Mouse (Mus musculus) embryonic facial prominence, embryonic 15.5 days (tissue): ENCODE measurements around the gene Leap2. TPM values are rescaled to one million over a fixed set of nuclear protein-coding genes. Genes with fewer than 3 reads are reported as not detected.

Source experiments
- ATAC-seq: fragments of 200-750 bp; cut with Nextera tagmentation; 2 replicates; pipeline ENCODE4 v1.8.0; 2017; ENCODE audit warnings: low read depth, moderate TSS enrichment; ENCODE audit not compliant: insufficient number of reproducible peaks, low FRiP score, low TSS enrichment
- H3K27ac ChIP-seq: fragments of 300-500 bp; sonication (generic); replicated peaks from 2 replicates; pipeline ENCODE4 v1.5.1; 2015; ENCODE audit warnings: mild to moderate bottlenecking, inconsistent platforms
- H3K27me3 ChIP-seq: fragments of 300-500 bp; sonication (generic); 2 replicates; pipeline ENCODE4 v1.6.1; 2015; ENCODE audit warnings: inconsistent platforms
- H3K36me3 ChIP-seq: fragments of 300-500 bp; sonication (generic); 2 replicates; pipeline ENCODE4 v1.6.1; 2015; ENCODE audit warnings: mild to moderate bottlenecking, inconsistent platforms
- H3K4me1 ChIP-seq: fragments of 300-500 bp; sonication (generic); 2 replicates; pipeline ENCODE4 v1.6.1; 2015; ENCODE audit warnings: inconsistent platforms
- H3K4me2 ChIP-seq: fragments of 300-500 bp; sonication (generic); replicated peaks from 2 replicates; pipeline ENCODE4 v1.6.1; 2015; ENCODE audit warnings: mild to moderate bottlenecking, inconsistent platforms
- H3K4me3 ChIP-seq: fragments of 300-500 bp; sonication (generic); replicated peaks from 2 replicates; pipeline ENCODE4 v1.5.1; 2015; ENCODE audit warnings: mild to moderate bottlenecking, inconsistent platforms
- H3K9ac ChIP-seq: fragments of 300-500 bp; sonication (generic); 2 replicates; pipeline ENCODE4 v1.6.1; 2015; ENCODE audit warnings: inconsistent platforms
- H3K9me3 ChIP-seq: fragments of 300-500 bp; sonication (generic); replicated peaks from 2 replicates; pipeline ENCODE4 v1.6.1; 2016; ENCODE audit warnings: inconsistent platforms
- WGBS: fragments of 180-500 bp; shearing (Covaris S2); methylation state at CpG from one replicate; pipeline ENCODE4 v1.1.7; 2015; 5-methylcytosine and 5-hydroxymethylcytosine counted together
- polyA plus RNA-seq: library from polyadenylated mRNA; unstranded; fragments of >200 nt; fragmentation: Nextera tagmentation; extraction: Ambion mirVana; gene quantifications from 2 replicates; pipeline ENCODE4 v1.2.1, GENCODE M21; 2015

The Leap2 gene
- not detected in 2 replicates for polyA plus RNA-seq

DNA sequence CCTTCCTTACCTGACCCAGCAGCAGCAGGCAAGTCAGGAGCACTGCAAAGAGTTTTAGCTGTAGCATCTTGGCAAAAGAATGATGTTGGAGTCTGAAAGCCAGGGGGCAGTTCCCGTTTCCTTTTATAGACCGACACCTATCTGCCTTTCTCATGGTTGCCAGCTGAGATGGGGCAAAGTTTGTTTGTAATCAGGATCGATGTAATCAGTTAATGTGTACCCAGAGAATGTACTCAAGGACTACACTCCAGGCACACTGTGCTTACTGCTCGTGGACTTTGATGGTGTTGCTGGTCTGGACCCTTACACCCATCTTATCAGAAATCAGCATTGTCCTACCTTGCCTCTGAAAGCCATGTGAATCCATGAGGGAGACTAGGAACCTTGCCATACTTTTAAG is at the start of gene Leap2:
TSS of gene Leap2 (minus strand) at position 135 of the 400 bp plus-strand sequence.
- Histone ChIP-seq H3K27ac (no peak within 1 kb of the TSS), H3K36me3 (peaks cover 30% of the 10 kb centered on the region), H3K4me3 (no peak within 1 kb of the TSS), H3K27me3 (no peaks in the 10 kb centered on the region), H3K9me3 (no peaks in the 10 kb centered on the region), H3K4me2 (no peak within 1 kb of the TSS), H3K9ac (no peak within 1 kb of the TSS), H3K4me1 (no peaks in the 10 kb centered on the region)
- 90% methylated on average over 4 of the region's 4 CpGs for WGBS
- no peak for ATAC-seq

- Histone ChIP-seq H3K27ac (no peak overlapping the region), H3K4me2 (no peak overlapping the region), H3K4me3 (no peak overlapping the region), H3K4me1 (peaks cover 16% of the 10 kb centered on the region), H3K9ac (no peak overlapping the region), H3K9me3 (no peaks in the 10 kb centered on the region), H3K27me3 (peaks cover 37% of the 10 kb centered on the region), H3K36me3 (no peaks in the 10 kb centered on the region)
- WGBS = 75% methylated on average over 3 of the region's 3 CpGs
- no peak for ATAC-seq
Observed at GRCm38 (mm10) chr11:53472709-53473108, 49.7 kb upstream of the Leap2 start.

GRCm38 (mm10) chr11:53469968-53470695 is 47.2 kb upstream of the Leap2 start, which contains the start of gene Gm9837:
Gm9837 (minus strand) TSS chr11:53470479.
- 4% methylated on average over 29 of the region's 29 CpGs for WGBS
- Histone ChIP-seq H3K9ac (no peak within 1 kb of the TSS), H3K4me2 (peak within 1 kb of the TSS; percentile 52), H3K4me3 (peak within 1 kb of the TSS; percentile 26), H3K36me3 (no peaks in the 10 kb centered on the region), H3K27me3 (peaks cover 36% of the 10 kb centered on the region), H3K27ac (no peak within 1 kb of the TSS), H3K4me1 (peaks cover 20% of the 10 kb centered on the region), H3K9me3 (no peaks in the 10 kb centered on the region)
- ATAC-seq = peak; percentile 78

DNA sequence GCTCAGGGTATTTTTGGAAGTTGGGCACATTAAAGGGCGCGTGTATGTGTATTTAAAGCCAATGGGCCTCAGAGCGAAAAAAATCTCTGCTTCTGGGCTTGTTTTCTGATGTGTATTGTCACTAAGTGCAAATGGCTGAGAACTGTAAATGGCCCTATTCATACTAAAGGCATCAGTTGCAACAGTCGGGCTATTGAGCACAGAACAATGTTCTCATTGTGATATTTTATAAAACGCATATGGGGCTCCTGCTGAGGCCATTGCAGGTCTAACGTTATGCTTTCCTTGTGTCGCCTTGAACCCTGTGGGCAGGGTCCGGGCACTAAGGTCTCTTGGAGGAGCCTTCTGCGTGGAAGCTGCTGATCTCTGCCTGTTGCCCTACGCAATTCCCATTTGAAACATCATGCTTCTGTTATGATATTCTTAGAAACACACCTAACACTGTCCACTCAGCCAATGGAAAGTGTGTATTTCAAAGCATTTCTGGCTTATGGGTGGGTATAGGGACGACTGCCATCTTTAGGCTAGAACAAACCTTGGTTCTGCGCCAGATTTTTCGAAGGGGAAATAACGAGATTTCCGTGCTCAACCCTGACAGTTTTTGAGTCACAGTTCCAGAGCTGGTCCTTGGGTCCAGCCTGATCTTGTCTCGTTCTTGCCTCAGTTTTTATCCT is 46.5 kb upstream of the Leap2 start:
- WGBS = 21% methylated on average over 16 of the region's 16 CpGs
- Histone ChIP-seq H3K9ac (no peak overlapping the region), H3K9me3 (no peaks in the 10 kb centered on the region), H3K4me2 (peak overlapping the region; percentile 52), H3K4me1 (peaks cover 20% of the 10 kb centered on the region), H3K27ac (no peak overlapping the region), H3K36me3 (no peaks in the 10 kb centered on the region), H3K27me3 (peaks cover 37% of the 10 kb centered on the region), H3K4me3 (peak overlapping the region; percentile 26)
- ATAC-seq = no peak

GRCm38 (mm10) chr11:53466231-53466971 is 43.4 kb upstream of the Leap2 start:
- H3K36me3 ChIP-seq = no peaks in the 10 kb centered on the region
- peaks cover 59% of the 10 kb centered on the region for H3K27me3 ChIP-seq
- no peak for ATAC-seq
- H3K4me3 ChIP-seq = peak overlapping the region; percentile 41
- peak overlapping the region; percentile 59 for H3K4me2 ChIP-seq
- H3K9ac ChIP-seq = no peak overlapping the region
- H3K4me1 ChIP-seq = peaks cover 31% of the 10 kb centered on the region
- H3K27ac ChIP-seq = no peak overlapping the region
- 7% methylated on average over 40 of the region's 40 CpGs for WGBS
- H3K9me3 ChIP-seq = no peaks in the 10 kb centered on the region

DNA sequence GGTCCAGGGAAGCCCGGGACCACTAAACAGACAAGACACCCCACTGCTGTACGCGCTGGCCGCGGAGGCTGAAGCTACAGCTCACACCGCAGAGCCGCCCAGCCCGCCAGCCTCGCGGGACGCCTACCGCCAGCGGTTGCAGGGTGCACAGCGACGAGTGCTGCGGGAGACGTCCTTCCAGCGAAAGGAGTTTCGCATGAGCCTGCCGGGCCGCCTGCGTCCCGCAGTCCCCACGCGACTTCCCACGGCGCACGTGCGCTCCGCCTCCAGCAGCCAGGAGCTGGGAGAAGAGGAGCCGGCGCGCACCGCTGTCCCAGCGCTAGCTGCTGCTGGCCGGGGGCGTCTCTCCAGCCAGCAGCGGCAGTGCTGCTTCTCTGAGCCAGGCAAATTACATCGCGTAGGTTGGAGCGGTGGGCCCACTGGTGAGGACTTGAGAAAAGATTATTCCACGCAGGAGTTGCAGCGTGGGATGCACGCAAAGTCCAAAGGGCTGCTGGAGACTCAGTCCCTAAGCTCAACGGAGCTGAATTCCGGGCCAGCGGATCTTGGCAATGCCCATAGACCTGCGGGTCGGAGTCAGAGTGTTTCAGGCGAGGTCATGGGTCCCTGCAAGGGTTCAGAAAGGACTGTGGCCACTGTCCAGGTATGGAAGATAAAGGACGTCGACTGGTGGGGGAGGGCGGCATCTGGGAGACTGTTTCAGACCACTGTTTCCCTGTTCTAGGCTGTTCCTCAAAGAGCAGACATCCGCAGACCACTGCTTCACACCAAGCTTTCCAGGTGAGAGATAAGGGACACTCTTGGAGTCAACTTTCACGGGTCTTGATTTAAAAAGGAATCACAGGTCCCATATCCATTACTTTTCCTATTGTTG is 40.8 kb upstream of the Leap2 start:
- H3K36me3 ChIP-seq = no peaks in the 10 kb centered on the region
- peak overlapping the region; percentile 44 for H3K4me3 ChIP-seq
- no peak overlapping the region; the same call in 1 of the 2 replicates for H3K9ac ChIP-seq
- no peak for ATAC-seq
- peaks cover 55% of the 10 kb centered on the region for H3K27me3 ChIP-seq
- H3K4me2 ChIP-seq = peak overlapping the region; percentile 81
- H3K27ac ChIP-seq = no peak overlapping the region
- H3K9me3 ChIP-seq = no peaks in the 10 kb centered on the region
- H3K4me1 ChIP-seq = peaks cover 22% of the 10 kb centered on the region
- 7% methylated on average over 55 of the region's 55 CpGs for WGBS

DNA sequence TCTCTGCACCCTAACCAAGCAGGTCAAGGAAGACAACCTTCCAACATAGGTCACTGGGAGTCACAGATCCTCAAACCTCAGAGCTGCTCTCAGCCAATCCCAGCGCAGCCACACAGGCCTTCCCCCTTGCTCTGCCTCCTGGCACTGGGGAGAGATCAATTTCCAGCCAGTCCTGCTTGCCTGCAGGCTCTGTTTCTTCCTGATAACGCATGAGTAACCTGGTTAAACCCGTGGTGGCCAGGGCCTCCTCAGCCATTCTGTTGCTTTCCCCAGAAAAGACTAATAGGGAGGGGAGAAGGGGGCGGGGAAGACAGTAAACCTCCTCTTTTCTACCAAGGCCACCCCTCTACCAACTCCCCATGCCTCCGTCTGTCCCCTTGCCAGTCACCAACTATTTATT is 38.8 kb upstream of the Leap2 start:
- Histone ChIP-seq H3K4me2 (no peak overlapping the region), H3K27me3 (peaks cover 61% of the 10 kb centered on the region), H3K27ac (no peak overlapping the region), H3K4me1 (peaks cover 28% of the 10 kb centered on the region), H3K4me3 (no peak overlapping the region), H3K9me3 (no peaks in the 10 kb centered on the region), H3K9ac (no peak overlapping the region), H3K36me3 (no peaks in the 10 kb centered on the region)
- whole genome bisulfite sequencing = 28% methylated on average over 5 of the region's 5 CpGs
- ATAC-seq = peak; percentile 20; the same call in 1 of the 2 replicates

- no peak for ATAC-seq
- 79% methylated on average over 3 of the region's 3 CpGs for WGBS
- Histone ChIP-seq H3K9me3 (no peaks in the 10 kb centered on the region), H3K27ac (no peak overlapping the region), H3K36me3 (no peaks in the 10 kb centered on the region), H3K27me3 (peaks cover 57% of the 10 kb centered on the region), H3K9ac (no peak overlapping the region), H3K4me1 (peaks cover 18% of the 10 kb centered on the region), H3K4me2 (no peak overlapping the region), H3K4me3 (no peak overlapping the region)
Observed at GRCm38 (mm10) chr11:53460192-53460591, 37.2 kb upstream of the Leap2 start.

DNA sequence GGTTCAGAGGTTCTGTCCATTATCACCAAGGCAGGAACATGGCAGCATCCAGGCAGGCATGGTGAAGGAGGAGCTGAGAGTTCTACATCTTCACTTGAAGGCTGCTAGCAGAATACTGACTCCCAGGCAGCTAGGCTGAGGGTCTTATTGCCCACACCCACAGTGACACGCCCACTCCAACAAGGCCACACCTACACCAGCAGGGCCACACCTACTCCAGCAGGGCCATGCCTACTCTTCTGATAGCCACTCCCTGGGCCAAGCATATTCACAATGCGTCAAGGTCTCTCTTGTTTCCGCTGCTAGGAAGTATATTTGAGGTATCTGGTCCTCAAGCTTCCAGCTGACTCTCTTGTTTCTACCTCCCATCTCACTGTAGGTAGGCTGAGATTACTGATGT is 36.0 kb upstream of the Leap2 start:
- Histone ChIP-seq H3K9me3 (no peaks in the 10 kb centered on the region), H3K4me3 (no peak overlapping the region), H3K4me1 (peaks cover 17% of the 10 kb centered on the region), H3K27ac (no peak overlapping the region), H3K4me2 (no peak overlapping the region), H3K9ac (no peak overlapping the region), H3K27me3 (peaks cover 45% of the 10 kb centered on the region), H3K36me3 (no peaks in the 10 kb centered on the region)
- WGBS = 61% methylated on average over 3 of the region's 3 CpGs
- no peak for ATAC-seq

DNA sequence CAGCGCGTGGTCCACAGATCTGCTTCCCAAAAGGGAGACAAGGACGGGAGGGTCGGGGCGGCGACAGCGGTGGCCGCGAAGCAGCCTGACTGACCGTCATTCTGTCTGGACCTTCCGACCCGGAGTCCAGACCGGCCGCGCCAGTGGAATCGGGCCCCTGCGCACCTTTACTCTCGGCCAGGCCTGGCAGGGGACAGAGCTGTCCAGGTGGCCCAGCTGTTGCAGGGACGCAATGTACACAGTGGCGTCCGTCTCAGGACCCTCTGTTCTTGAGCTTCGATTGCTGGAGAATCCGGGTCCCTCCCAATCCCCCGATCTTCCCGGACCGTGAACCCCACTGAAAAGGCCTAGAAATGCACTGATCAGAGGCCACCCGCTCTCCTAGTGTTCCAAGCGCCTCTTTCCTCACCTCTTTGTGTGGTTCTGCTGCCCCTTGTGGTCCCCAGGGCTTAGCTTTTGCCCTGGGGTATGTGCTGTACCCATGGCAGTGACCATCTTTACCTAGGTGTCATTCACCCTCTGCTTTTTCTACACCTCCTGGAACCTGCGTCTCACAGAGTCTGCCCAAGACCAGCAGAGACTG is 34.5 kb upstream of the Leap2 start:
- ATAC-seq = no peak

More for the DNA sequence above, 34.5 kb upstream of the Leap2 start:
- Histone ChIP-seq H3K9me3 (no peaks in the 10 kb centered on the region), H3K27ac (no peak overlapping the region), H3K4me1 (0 out of 2 replicates have a peak, but pooled peaks cover 8% of the 10 kb centered on the region), H3K9ac (peak overlapping the region; percentile 48), H3K4me2 (peak overlapping the region; percentile 94), H3K27me3 (peaks cover 29% of the 10 kb centered on the region), H3K4me3 (peak overlapping the region; percentile 58), H3K36me3 (no peaks in the 10 kb centered on the region)
- 4% methylated on average over 29 of the region's 29 CpGs for WGBS
